Mouse (Mus musculus): Measurements from ENCODE around the gene Trim3. TPM values are rescaled to one million over a fixed set of nuclear protein-coding genes. Genes with fewer than 3 reads are reported as not detected.

Gene Trim3
- total RNA-seq, 4 experiments from 2014 or later = 130 to 148 (median 138) TPM

DNA sequence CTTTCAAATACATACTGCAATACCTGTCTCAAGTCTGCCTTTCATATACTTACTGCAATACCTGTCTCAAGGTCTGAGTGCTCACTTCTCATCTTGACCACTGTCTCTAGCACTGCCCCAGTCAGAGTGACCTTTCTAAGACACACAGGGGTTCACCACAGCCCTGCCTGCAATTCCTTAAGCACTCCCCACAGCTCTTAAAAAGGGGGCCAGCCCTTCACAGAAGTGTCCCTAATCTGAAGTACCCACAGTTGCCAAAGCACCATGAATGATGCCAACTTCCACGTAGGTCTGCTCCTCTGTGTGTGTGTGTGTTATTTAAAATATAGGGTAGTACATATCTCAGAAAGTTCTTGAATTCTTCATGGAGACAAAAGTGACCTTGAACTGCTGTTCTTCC lies 21.6 kb downstream of the Trim3 start:
- DNase-seq (ENCODE audit: low spot score in 2 of 2) = no peak

DNA sequence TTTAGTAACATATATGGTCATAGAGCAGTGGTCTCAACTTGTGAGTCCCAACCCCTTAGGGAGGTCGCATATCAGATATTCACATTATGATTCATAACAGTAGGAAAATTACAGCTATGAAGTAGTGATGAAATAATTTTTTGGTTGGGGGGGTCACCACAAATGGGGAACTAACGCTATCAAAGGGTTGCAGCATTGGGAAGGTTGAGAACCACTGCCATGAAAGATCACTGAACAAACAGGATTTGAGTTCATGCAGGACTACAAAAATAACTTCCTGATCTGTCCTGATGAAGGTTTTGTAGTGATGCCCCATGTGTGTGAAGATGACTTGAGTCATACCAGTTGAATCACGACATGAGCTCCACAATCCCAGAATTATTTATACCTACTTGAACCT lies 24.9 kb downstream of the Trim3 start:
- no peak for DNase-seq (ENCODE audit: low spot score in 2 of 2)

DNA sequence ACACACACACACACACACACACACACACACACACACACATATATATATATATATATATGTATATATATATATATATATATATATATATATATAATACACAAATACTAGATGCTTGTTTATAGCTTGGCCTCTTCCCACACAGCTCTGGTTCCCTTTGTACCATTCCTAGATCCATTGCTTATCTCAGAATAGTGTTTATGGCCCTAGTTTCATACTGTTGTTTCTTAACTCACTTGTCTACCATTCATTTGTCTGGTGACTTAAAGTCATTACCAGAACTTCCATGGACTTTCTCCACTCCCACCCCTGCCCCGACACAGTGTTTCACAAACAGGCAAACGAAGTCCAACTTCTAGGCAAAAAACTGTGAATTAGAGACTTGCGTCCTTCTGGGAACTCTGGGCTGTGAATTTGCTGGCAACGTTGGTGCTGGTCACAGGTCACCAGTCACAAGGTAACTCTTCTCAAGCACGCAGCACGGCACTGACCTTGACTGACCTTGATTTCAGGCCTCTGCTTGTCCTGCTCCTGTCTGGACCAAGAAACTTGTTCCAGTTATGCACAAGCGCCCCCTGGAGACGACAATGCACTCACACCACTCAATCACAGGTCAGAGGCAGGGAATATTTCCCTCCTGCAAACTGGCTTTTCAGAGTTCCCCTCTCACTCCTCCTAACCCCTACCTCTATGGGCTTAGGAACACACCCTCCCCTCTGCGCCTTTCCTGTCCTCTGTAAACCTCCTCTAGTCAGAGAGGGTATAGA lies 30.3 kb downstream of the Trim3 start:
- peak; percentile 42 to 70 for DNase-seq (ENCODE audit: low spot score in 2 of 2)

DNA sequence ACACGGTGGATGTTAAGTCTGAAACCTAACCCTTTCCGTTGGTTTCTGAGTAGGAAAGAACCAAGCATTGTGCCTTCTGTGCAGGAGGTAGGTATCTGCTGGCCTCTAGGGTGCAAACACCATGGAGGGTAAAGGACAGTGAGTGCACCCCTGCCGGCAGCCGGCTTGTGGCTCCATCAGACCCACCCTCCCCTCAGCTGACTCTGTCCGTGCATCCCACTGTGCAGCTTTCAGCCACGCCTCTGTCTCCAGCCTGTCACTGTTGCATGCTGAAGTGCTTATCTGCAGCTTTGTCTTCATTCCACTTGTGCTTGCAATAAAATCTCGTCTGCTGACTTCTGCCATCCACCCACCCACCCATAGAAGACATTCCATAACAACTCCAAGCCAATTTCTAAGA lies 43.3 kb downstream of the Trim3 start:
- no peak for DNase-seq (ENCODE audit: low spot score in 2 of 2)

DNA sequence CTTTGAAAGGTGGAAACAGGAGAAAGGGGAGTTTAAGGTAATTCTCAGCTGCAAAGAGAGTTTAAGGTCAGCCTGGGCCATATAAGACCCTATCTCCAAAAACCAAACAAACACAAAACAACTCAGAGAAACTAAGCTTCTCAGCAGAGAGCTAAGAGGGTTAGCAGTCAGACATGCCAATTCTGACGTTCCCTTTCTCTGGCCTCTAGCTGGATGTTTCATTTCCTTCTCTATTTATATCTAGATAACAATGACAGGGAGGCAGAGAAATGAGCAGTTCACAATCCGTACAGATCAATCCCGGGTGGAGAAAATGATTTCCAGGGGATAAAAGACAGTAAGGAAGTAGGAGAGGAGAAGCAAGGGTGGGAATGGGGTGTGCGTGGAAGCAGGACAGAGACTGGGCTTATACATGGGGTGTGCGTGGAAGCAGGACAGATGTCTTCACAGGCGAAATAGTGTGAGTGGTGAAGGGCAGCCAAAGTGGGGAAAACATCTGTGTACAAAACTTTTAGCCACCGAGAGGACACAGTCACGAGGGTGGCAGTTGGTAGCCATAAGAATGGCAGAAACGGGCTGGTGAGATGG lies 45.0 kb downstream of the Trim3 start:
- no peak for DNase-seq (ENCODE audit: low spot score in 2 of 2)

DNA sequence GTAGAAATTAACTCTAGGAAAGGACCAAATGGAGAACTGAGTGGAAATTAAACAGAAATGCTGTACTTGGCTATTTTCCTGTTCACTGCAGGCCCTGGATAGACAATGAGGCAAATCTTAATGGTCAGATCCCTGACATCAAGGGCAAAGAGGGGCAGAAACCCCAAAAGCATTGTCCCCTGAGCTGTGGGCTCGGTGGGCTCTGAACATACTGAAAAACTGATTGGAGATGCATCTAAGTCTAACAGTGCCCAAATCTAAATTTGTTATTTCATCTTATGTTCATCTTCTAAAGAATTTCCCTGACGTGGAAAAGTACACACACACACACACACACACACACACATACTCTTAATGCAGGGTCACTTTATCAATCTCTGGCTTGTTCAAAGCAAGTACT lies 51.4 kb downstream of the Trim3 start:
- no peak for DNase-seq (ENCODE audit: low spot score in 2 of 2)

DNA sequence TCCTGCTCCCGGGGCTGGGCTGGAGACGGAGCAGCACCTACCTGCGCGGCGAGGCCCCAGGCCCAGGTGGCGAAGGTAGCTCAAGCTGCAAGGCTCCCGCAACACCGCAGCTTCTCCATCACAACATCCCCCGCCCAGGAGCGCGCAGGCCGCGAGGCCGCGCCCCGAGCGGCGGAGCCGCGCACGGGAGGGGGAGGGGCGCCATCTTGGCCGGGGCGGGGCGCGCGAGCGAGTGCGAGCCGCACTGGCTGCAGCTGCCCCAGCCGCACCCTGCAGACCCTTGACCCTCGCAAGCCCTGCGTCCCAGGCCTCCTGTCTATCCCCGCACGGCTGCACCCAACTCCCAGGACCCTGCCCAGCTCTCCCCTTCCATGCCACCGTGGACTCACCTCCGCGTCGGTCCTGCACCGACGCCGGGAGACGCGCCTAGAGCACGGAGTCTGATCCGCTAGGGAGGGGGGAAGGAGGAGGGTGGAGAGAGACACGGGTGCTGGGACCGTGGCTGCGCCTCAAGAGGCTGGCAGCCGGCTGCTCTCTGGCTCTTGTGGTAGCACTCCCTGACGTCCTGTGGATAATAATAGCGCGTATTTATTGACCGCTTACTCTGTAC lies 52.2 kb downstream of the Trim3 start, which contains the start of gene Apbb1:
Apbb1 (minus strand) TSS at position 560 of the 610 bp plus-strand sequence.
- DNase-seq (ENCODE audit: low spot score in 2 of 2) = peak; percentile 68 to 78

DNA sequence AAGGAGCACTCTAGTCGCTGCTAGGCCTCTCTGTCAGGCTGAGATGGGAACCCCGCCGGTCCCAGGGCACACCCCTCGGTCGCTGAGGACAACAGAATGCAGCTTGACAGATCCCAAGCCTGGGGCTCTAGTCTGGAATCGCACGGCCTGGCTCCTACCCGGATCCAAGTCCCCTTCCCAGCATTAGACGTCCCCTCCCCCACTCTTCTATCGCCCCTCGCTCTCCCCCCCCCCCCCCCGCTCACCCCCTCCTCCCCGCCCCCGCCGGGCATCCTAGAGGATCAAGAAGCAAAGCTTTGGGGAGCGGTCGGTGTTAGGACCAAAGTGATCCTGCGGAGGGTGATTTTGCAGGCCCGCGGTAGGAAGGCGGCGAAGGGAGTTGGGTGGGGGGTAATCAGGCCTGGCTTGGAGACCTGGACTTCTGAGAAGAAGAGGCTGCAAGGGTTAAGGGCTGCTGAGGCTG lies 52.7 kb downstream of the Trim3 start:
- no peak for DNase-seq (ENCODE audit: low spot score in 2 of 2)

DNA sequence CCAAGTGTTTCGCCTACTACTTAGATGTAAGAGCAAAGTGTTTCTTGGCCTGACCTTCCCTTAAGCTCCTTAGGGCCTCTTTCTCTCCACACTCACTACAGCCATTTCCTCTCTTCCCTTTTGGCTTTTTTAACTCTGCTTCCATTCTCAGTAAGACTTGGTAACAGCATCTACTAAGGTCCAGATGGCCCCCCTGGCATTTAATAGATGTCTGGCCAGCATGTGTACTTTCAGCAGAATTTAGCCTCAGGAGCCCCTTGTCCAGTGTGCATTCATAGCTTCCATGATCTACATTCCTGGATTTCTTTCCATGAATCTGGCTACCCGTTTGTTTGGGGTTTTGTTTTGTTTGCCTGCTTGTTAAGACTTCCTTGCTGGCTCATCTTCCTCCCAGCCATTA lies 54.9 kb downstream of the Trim3 start:
- DNase-seq (ENCODE audit: low spot score in 2 of 2) = no peak

DNA sequence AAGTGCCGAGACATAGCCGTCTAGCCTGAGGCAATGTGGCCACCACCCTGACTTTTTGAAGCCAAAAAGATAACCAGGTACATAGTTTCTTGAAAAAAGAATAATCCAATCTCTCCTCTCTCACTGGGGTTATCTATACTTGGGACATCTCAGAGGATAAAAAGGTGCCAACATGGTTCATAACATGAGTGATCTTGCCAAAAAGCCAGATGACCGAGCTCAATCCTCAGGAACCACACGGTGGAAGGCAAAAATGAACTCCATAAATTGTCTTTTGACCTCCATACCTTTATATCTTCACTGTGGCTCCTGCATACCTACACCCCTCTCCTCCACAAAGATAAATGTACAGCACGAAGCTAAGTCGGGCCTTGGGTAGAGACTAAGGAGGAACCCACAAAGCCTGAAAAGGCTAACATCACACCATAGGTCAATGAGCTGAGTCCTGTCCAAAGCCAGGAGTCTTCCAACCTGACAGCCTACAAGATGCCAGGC lies 55.9 kb downstream of the Trim3 start:
- DNase-seq (ENCODE audit: low spot score in 2 of 2) = no peak

DNA sequence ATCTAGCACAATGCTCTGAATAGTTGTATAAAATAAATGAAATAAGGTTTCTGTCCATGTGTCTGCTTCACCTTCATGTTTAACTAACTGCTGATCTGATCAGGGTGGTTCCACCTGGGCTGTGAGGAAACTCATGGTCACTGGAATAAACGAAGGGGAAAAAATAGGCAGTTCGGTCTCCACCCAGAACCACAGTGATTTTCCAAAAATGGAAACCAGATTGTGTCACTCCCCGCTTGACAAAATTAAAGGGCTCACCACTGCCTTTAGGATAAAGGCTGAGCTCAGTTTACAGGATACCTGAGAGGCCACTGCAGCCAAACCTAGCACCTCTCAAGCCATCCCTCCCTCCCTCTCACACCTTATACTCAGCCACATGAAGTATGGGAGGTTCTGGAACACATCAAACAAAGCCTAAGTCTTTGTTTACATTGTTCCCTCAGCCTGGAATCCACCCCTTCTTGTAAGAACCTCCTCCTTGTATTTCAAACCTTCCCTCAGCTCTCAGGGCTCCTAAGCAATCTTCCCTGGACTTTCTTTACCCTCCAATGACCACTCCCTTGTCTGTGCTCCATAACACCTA lies 57.1 kb downstream of the Trim3 start:
- no peak for DNase-seq (ENCODE audit: low spot score in 2 of 2)

DNA sequence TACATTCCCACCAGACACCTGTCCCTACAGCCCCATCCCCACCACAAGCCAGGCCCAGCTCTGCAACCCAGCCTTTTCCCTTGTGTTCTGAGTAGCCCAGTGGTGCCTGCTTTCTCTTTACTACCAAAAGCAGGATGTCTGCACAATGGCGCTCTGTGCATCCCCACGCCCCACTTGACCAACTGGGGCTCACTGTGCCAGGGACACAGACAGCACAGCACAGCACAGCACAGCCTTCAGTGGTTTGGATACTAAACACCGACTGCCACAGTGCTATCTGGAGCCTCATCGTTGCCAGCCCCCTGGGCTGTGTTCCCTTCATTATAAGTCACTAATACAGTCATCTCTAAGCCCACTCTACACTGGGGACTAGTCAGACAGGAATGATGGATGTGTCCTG lies 58.8 kb downstream of the Trim3 start:
- no peak for DNase-seq (ENCODE audit: low spot score in 2 of 2)

DNA sequence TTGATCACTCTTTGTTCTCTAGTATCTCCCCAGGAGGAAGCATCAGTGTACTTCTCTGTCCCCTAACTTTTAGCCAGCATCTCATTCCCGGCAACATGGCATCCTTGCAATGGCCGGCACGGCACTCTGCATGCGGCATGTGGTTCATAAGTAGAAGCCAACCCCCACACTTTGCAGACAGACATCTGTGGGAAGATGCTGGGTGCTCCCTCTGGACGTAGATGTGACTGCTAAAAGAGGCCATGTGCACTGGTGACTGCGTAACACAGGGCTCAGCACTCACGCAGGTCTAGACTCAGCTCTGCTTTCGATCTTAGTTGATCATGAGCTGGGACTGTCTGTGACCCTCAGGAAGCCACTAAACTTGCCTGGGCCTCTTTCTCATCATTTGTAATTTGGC lies 60.4 kb downstream of the Trim3 start:
- no peak for DNase-seq (ENCODE audit: low spot score in 2 of 2)

DNA sequence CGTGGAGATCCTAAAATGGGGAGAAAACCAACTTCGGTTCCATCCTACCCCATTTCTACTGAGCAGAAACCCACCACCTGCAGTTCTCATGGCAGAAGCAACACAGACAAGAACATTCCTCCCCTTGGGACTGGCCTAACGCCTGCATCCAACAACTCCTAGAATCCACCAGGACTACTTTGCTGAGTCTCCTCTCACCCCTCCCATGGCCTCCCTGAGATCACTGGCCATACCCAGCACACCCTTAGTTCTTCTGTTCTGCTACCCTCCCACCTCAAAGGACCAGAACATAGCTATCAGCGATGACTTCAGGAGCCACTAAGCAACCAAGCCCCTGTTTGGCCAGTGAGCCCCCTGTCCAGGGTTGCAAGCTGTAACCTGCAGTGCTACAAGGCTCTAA lies 62.6 kb downstream of the Trim3 start:
- no peak for DNase-seq (ENCODE audit: low spot score in 2 of 2)

DNA sequence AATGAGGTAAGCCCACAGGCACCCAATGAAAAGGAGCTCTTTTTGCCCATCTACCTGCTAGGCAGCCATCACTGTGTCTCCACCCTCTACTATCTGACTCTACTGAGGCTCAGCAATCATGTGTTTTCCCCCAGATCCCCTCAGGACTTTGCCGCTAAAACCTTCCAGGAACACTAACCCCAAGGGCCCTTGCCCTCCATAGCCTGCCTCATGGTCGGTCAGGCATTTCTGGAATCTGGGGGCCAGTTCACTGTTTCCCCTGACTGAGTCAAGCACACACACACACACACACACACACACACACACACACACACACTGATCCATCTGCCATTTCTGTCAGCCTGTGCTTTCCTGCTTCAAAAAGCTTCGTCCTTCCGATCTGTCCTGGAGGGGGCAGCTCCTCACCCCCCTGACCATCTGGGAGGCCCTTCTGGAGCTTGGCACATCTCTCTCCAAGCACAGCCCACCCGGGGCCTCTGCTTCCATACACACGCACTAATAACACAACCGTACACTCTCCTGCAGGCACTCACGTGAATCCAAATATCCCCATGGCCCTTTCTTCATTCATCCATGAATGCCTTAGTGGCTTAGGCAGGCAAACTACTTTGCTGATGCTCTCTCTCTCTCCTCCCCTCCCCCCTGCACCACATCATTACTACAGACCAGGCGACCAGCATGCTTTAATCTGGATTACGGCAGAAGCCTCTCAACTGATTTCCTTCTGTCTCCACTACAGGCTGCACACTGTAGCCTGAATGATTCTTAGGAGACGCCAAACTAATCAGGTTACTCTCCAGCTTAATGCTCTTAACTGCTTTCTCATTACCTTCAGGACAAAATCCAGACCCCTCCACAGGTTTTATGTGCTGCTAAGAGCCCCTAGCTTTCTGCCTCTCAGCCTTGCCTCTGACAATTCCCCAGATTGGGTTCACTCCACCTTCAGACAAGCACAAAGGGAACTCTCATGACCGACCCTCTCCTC lies 63.6 kb downstream of the Trim3 start:
- peak in 1 of 2 experiments; percentile 26 for DNase-seq (ENCODE audit: low spot score in 2 of 2)

DNA sequence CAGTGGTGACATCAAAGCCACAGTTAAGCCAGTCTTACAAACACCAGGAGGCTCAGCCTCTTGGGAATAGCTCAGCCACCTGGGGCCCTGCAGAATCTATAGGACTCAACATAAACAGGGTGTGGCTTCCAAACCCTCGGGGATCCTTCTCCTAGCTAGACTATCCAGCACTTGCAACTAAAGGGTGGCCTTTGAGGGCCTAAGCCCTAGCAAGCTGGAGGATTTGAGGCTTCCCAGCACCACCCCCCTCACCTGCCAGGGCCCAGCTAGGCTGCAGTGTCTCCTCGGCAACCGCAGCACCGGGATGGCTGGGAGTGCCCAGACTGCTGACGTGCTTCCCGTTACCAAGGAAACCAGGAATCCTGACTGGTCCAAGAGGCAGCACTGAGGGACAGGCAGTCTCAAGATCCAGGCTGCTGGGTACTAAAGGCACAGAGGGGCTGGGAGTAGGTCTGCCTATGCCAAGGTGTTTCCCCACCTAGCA lies 64.3 kb downstream of the Trim3 start:
- DNase-seq (ENCODE audit: low spot score in 2 of 2) = peak; percentile 84 to 86

DNA sequence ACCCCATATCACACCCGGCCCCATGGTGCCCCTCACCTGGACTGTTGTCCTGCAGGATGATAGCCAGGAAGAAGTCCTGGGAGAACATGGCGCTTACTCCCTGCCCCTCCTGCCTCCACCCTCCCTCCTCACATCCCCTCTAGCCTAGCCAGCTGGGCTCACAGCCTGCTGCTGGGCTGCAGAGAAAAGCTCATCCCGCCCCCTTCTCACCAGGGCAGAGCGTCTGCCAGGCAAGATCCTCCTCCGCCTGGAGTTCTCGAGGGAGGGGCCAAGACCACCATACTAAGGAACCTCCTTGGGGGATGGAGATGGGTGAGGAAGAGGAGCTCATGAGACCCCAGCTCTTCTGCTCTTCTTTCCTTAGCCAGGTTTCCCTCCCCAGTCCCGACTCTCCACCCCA lies 64.8 kb downstream of the Trim3 start:
- peak in 1 of 2 experiments; percentile 75 for DNase-seq (ENCODE audit: low spot score in 2 of 2)

DNA sequence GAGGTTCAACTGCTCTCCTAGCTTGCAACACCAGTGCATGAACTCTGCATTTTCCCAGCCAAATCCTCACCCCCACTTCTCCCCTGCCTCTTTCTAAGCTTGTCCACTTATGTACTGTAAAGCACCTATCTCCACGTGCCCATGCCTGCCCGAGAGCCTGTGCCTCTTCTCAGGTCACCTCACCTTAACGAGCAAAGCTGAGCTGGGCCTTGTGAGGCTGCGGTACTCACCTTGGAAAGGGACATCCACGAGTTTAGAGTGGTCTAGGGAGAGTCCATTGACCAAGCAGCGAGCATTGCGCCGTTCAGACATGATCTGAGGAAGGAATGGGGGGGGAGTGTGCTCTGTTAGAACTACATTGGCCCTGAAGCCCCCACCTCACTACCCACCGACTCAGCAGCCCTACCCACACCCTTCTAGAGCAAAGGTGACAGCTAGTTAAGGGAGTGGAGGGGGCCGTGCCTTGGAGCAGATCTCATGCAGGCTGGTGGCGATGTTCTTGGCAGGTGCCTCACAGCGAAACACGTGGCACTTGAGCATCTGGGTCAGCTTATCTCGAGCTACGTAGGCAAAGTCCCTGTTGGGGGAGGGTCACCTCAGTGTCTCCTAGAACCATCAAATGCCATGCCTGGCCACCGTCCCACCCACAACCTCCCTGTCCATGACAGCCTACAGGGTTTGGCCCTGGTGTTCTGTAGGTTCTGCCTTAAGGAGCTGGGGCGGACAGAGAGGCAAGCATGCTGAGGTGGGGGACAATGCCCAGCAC lies 68.1 kb downstream of the Trim3 start:
- DNase-seq (ENCODE audit: low spot score in 2 of 2) = no peak

DNA sequence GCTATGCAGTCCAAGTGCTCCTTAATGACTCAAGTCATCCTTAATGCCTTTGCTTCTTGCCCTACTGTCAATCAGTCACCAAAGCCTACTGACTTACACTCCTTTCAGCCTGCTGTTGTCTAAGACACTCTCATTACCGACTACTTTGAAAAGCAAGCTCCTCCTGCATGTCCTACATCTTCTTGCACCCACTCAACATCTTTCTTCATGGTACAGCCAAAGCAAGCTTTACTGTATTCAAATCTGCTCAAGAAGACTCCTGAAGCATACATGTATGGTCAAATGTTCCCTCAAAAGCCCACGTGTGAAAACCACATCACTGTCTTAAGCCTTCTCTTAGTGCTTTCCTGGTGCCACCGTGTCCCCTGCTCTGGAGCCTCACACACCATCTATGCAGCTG lies 70.0 kb downstream of the Trim3 start:
- no peak for DNase-seq (ENCODE audit: low spot score in 2 of 2)

DNA sequence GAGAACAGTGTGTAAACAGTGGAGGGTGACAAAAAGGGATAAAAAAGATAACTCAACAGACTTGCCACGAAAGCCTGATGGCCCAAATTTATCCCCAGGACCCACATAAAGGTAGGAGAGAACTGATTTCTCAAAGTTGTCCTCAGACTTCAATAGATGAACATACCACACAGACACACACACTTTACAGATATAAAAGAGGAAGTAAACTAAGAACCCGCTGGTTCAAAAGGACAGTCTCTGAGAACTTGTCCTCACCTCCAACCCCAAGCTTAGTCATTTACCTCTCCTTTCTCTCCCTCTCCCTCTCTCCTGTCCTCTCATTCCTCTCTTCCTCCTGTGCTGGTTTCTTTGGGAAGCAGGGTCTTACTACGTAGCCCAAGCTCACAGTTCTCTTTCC lies 71.1 kb downstream of the Trim3 start:
- DNase-seq (ENCODE audit: low spot score in 2 of 2) = no peak
